Mouse (Mus musculus) midbrain, embryonic 16.5 days (tissue): ENCODE measurements at regions not wholly inside any gene's neighbourhood (a gene's known extent, or its start where the extent isn't known, plus 50 kb on each side); places are given as distances from the start of the nearest gene placed in this dataset.
A peak's percentile ranks its signal among the peaks of the same experiment; 100 is the strongest.

Experiments
- ATAC-seq: fragments of 200-750 bp; cut with Nextera tagmentation; 2 replicates; pipeline ENCODE4 v1.8.0; 2017; ENCODE audit warnings: moderate TSS enrichment
- H3K27ac ChIP-seq: fragments of 300-500 bp; sonication (generic); 2 replicates; pipeline ENCODE4 v1.5.1; 2014; ENCODE audit warnings: mild to moderate bottlenecking, low read length, mixed read lengths
- H3K27me3 ChIP-seq: fragments of 300-500 bp; sonication (generic); 2 replicates; pipeline ENCODE4 v1.6.1; 2014; ENCODE audit warnings: low read depth, low read length, mixed read lengths; ENCODE audit not compliant: control insufficient read depth, insufficient read depth
- H3K36me3 ChIP-seq: fragments of 300-500 bp; sonication (generic); 2 replicates; pipeline ENCODE4 v1.6.1; 2014; ENCODE audit warnings: mild to moderate bottlenecking, low read length, moderate library complexity, mixed read lengths; ENCODE audit not compliant: control insufficient read depth, insufficient read depth
- H3K4me1 ChIP-seq: fragments of 300-500 bp; sonication (generic); 2 replicates; pipeline ENCODE4 v1.6.1; 2014; ENCODE audit warnings: mild to moderate bottlenecking, low read length, mixed read lengths; ENCODE audit not compliant: control insufficient read depth, insufficient read depth
- H3K4me2 ChIP-seq: fragments of 300-500 bp; sonication (generic); 2 replicates; pipeline ENCODE4 v1.6.1; 2014; ENCODE audit warnings: mild to moderate bottlenecking, low read length, mixed read lengths
- H3K4me3 ChIP-seq: fragments of 300-500 bp; sonication (generic); 2 replicates; pipeline ENCODE4 v1.5.1; 2014; ENCODE audit warnings: low read depth, mild to moderate bottlenecking, low read length, moderate library complexity, mixed read lengths
- H3K9ac ChIP-seq: fragments of 300-500 bp; sonication (generic); 2 replicates; pipeline ENCODE4 v1.6.1; 2014; ENCODE audit warnings: low read depth, low read length, mixed read lengths
- H3K9me3 ChIP-seq: fragments of 300-500 bp; sonication (generic); replicated peaks from 2 replicates; pipeline ENCODE4 v1.6.1; 2014; ENCODE audit warnings: mild to moderate bottlenecking, low read length, mixed read lengths; ENCODE audit not compliant: control insufficient read depth, poor library complexity, severe bottlenecking
- WGBS: fragments of 180-500 bp; shearing (Covaris S2); extraction: QIAGEN DNeasy Blood & Tissue Kit; methylation state at CpG from one replicate; pipeline ENCODE4 v1.1.7; 2014; 5-methylcytosine and 5-hydroxymethylcytosine counted together

GRCm38 (mm10) chr10:56912711-56913110, 535.6 kb downstream of the Gja1 start:
- H3K9me3 ChIP-seq = no peaks in the 10 kb centered on the region
- H3K27me3 ChIP-seq = no peaks in the 10 kb centered on the region
- 100% methylated on average over 1 of the region's 1 CpGs for WGBS
- no peak for ATAC-seq
- H3K4me2 ChIP-seq = no peak overlapping the region
- no peaks in the 10 kb centered on the region for H3K36me3 ChIP-seq
- no peak overlapping the region for H3K27ac ChIP-seq
- H3K4me3 ChIP-seq = no peak overlapping the region
- H3K4me1 ChIP-seq = no peaks in the 10 kb centered on the region
- H3K9ac ChIP-seq = no peak overlapping the region

GRCm38 (mm10) chr10:56914103-56914502, 537.0 kb downstream of the Gja1 start:
- WGBS = 66% methylated on average over 5 of the region's 5 CpGs
- H3K4me3 ChIP-seq = no peak overlapping the region
- no peaks in the 10 kb centered on the region for H3K4me1 ChIP-seq
- no peak overlapping the region for H3K27ac ChIP-seq
- no peak overlapping the region for H3K4me2 ChIP-seq
- no peaks in the 10 kb centered on the region for H3K36me3 ChIP-seq
- ATAC-seq = no peak
- H3K27me3 ChIP-seq = no peaks in the 10 kb centered on the region
- no peak overlapping the region for H3K9ac ChIP-seq
- H3K9me3 ChIP-seq = no peaks in the 10 kb centered on the region

- 76% methylated on average over 5 of the region's 5 CpGs for WGBS
- Histone ChIP-seq H3K4me3 (no peak overlapping the region), H3K4me1 (peaks cover 2% of the 10 kb centered on the region; the same call in 1 of the 2 replicates), H3K27me3 (no peaks in the 10 kb centered on the region), H3K36me3 (no peaks in the 10 kb centered on the region), H3K4me2 (no peak overlapping the region), H3K9ac (no peak overlapping the region), H3K9me3 (no peaks in the 10 kb centered on the region), H3K27ac (no peak overlapping the region)
- no peak for ATAC-seq
These were observed 541.3 kb downstream of the Gja1 start for GRCm38 (mm10) chr10:56918412-56918811.

- H3K9ac ChIP-seq = no peak overlapping the region
- peak overlapping the region; percentile 32 for H3K4me2 ChIP-seq
- peaks cover 2% of the 10 kb centered on the region; the same call in 1 of the 2 replicates for H3K4me1 ChIP-seq
- H3K27ac ChIP-seq = no peak overlapping the region
- H3K27me3 ChIP-seq = no peaks in the 10 kb centered on the region
- H3K4me3 ChIP-seq = no peak overlapping the region
- no peaks in the 10 kb centered on the region for H3K36me3 ChIP-seq
- WGBS = 53% methylated on average over 20 of the region's 20 CpGs
- ATAC-seq = no peak
- no peaks in the 10 kb centered on the region for H3K9me3 ChIP-seq
These were observed 543.9 kb downstream of the Gja1 start for GRCm38 (mm10) chr10:56920711-56921672.

DNA sequence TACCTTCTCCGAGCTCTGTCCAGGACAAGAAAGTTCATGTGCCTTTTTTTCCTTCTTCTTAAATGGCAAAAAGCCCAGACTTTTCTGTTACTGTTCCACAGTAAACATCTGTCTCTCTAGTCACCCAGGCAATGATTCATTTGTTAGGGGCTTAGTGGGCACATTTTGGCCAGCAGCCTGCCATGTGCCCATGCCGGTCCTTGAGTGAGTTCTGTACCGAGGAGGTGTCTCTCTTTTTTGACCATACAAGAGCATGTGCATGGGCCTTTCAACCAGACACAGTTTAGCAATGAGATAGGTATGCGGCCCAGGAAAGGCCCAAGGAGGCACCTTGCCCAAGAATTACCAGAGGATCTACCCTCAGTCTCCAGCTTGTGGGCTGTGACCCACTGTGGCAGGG, 551.0 kb upstream of the Hsf2 start:
- ATAC-seq = no peak
- H3K36me3 ChIP-seq = no peaks in the 10 kb centered on the region
- no peaks in the 10 kb centered on the region for H3K4me1 ChIP-seq
- 89% methylated on average over 4 of the region's 4 CpGs for WGBS
- H3K27ac ChIP-seq = no peak overlapping the region
- no peak overlapping the region for H3K9ac ChIP-seq
- no peak overlapping the region for H3K4me3 ChIP-seq
- H3K27me3 ChIP-seq = no peaks in the 10 kb centered on the region
- H3K9me3 ChIP-seq = no peaks in the 10 kb centered on the region
- no peak overlapping the region for H3K4me2 ChIP-seq

DNA sequence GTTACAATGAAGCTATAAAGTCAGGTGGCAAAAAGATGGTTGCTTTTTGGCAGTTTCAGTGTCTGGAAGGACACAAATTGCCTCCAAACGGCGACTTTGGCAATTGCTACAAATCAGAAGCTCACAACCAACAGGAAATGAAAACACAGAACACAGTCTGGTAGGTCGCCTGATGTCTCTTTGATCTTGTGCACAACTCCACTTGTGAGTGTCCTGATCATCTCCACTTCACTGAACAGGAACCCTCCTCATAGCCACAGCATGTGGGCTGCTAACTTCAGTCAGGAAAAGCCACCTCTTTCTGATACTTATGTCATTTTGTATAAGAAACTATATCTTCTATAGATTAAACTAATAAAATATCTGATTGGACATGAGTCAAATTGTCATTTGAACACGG, 544.2 kb upstream of the Hsf2 start:
- H3K4me1 ChIP-seq = no peaks in the 10 kb centered on the region
- H3K4me3 ChIP-seq = no peak overlapping the region
- ATAC-seq = no peak
- no peak overlapping the region for H3K27ac ChIP-seq
- H3K9me3 ChIP-seq = no peaks in the 10 kb centered on the region
- no peak overlapping the region for H3K9ac ChIP-seq
- H3K4me2 ChIP-seq = no peak overlapping the region
- no peaks in the 10 kb centered on the region for H3K27me3 ChIP-seq
- WGBS = 34% methylated on average over 4 of the region's 4 CpGs
- no peaks in the 10 kb centered on the region for H3K36me3 ChIP-seq

DNA sequence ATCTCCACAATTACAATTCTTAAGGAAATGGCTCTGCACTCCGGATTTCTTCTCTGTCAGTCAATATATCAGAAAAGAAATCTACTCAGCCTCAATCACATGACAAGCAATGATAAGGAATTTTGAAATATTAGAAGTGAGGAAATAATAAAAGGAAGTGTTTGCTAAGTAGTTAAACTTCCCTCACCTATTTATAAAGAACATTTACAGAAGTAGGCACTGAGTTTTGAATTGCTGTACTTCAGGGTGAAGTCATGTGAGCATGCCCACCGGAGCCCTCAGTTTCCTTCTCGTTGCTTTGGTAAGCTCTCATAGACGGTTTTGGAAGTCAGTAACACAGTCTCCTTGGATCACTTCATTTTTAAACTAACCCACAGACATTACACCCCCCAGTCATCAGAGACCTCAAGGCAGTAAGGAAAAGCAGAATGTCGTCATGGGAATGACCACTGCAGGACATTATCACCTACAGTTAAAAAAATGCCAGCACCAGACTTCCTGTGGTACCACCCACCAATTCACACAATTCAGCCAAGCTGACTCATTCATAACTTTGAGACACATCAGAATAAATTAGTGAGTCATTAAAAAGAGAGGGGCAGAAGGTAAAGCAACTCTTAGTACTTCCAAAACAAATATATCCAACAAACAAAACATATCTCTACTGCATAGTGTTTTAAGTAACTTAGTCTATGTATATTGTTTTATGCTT, 541.6 kb upstream of the Hsf2 start:
- Histone ChIP-seq H3K27me3 (no peaks in the 10 kb centered on the region), H3K4me2 (no peak overlapping the region), H3K4me3 (no peak overlapping the region), H3K9ac (no peak overlapping the region), H3K9me3 (no peaks in the 10 kb centered on the region), H3K36me3 (no peaks in the 10 kb centered on the region), H3K27ac (no peak overlapping the region), H3K4me1 (no peaks in the 10 kb centered on the region)
- WGBS = 87% methylated on average over 5 of the region's 5 CpGs
- no peak for ATAC-seq

DNA sequence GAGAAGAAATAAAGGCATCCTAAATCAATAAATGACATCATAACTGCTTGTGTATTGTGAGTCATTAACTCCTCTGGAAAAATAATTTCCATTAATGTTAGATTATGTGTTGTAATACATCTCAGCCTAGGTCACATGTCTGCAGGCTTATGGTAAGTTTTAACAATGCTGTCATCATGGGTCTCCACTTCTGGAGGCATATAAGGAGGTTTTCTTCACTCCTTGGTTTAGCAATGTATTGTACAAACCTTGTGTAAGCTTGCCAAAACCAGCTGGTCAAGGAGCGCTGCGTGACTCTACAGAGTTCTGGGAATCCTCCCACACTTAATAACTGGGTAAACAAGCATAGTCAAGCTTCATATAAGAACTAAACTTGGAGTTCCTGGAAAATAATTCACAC, 529.5 kb upstream of the Hsf2 start:
- no peaks in the 10 kb centered on the region for H3K4me1 ChIP-seq
- no peaks in the 10 kb centered on the region for H3K27me3 ChIP-seq
- H3K27ac ChIP-seq = no peak overlapping the region
- H3K9me3 ChIP-seq = no peaks in the 10 kb centered on the region
- WGBS = 100% methylated on average over 2 of the region's 2 CpGs
- no peak for ATAC-seq
- no peak overlapping the region for H3K4me2 ChIP-seq
- no peaks in the 10 kb centered on the region for H3K36me3 ChIP-seq
- H3K9ac ChIP-seq = no peak overlapping the region
- no peak overlapping the region for H3K4me3 ChIP-seq
